Mouse (Mus musculus) layer of hippocampus, postnatal 36 days (tissue): ENCODE results near the gene Thrsp. TPM values are rescaled to one million over a fixed set of nuclear protein-coding genes. Genes with fewer than 3 reads are reported as not detected.
"Not testable (repeated sequence)": the region's sequence is repeated elsewhere in the genome, so short reads cannot be mapped to it uniquely, and the experiment has no call there.

Source experiments
- DNase-seq, 2 experiments: peaks; one replicate each; pipeline ENCODE4 v3.0.0; 2022
- total RNA-seq, 2 experiments: library from RNA; stranded (reverse); gene quantifications; 2 replicates each; pipeline ENCODE4 v1.2.3; 2021

The Thrsp gene
- total RNA-seq = 10 to 100 TPM; 36.2 to 45.8 TPM

DNA sequence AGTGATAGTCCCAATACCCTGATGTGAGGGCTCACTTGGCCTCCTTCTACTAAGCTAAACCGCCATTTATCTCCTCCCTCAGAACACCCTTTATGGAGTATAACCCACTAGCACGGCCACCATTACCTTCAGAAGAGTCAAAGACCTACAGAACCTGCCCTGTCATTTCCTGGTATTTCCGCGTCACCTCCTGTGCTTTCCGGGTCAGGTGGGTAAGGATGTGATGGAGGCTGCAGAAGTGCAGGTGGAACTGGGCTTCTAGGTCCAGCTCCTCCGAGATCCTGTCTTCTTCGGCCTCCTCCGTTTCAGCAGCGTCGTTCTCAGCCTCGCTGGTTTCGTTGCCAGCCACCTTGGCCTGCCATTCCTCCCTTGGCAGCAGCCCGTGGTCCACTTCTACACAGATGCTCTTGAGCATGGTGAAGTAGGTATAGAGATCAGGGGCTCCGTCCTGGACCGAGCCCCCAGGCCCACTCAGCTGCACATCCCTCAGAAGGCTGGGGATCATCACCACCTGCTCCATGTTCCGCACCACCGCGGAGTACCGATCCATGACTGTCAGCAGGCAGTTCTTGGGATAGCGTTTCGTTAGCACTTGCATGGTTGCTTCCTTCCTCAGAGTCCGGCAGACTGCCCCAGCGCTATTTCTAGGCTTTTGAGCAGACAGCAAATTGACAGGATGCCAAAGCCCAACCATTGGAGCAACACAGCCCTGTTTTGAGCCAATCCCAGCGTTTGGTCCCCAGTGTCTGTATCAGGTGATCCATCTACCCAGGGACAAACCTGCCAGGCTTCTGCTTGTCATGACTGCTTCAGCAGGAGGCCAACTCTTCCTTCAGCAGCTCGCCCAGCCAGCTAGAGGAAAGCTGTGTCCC lies at the start of gene Thrsp:
Gene Thrsp (minus strand): TSS at position 825 of the 872 bp plus-strand sequence.
- DNase-seq = peak; percentile 72 to 79

DNA sequence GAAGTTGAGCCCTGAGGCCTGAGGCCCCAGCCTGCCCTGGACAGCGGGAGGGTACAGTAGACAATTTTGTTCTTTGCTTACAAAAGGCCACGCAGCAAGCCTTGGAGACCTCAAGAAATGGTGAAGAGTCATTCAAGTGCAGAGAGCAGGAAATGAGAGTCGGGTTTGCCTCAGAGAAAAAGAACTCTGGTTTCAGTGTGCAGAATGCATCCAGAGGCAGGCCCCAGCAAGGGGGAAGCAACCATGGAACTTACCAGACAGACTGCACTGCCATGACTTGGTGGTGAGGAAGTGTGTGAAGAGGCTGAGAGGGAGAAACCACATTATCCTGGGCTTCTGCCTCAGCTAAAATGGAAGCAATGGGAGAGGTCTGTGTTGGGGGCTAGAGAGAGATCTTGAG lies 38.0 kb upstream of the Thrsp start:
- DNase-seq = no peak

DNA sequence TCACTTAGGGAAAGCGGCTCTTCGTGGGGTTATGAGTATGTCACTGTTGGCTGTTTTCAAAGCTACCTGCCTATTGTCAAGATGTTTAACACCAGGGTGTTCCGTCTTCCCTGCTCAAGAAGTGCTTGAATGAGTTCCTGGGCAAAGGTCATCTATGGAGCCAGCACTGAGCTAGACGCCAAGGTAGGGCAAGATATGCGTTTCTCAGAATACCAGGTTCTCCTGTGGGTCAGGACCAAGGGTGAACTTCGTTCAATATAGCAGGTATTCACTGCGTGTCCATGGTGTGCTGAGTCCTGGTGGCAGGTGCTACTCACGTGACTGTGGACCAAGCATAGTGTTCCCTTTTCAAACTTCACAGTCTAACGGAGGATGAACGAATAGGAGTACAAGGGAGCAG lies 37.3 kb upstream of the Thrsp start:
- no peak for DNase-seq

DNA sequence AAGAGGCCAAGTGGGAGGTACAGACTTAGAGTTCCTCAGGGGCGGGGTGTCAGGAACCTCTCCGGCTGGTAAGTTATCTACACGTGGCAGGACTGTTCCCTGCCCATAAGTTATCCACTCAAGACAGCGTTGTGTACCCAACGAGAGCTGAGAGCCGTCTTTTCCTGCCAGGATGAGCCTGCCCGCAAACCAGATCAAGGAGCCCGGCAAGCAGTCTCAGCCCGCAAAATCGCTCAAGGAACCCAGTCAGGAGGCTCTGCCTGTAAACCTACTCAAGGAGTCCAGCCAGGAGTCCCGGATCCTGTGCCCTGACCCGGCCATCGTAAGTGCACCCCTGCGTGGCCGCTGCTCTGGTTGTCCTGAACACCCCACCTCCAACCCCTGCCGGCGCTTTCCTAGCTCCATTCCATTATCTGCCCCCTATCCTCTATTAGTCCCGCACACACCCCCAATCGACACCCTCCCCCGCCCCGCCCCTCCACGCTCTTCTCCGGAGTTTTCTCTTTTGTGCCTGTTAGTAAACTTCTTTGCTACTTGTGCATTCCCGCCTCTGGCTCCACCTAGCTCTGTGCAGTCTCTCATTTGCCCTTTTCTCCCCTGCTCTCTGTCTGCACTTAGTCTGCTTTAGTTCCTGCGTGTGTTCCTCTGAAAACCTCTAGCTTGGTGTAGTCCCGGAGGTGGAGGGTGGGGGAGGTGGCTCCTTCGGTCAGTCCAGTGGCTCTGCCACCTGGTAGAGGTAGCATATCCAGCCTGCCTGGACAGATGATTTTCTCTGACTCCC lies 35.8 kb upstream of the Thrsp start:
- DNase-seq = no peak

DNA sequence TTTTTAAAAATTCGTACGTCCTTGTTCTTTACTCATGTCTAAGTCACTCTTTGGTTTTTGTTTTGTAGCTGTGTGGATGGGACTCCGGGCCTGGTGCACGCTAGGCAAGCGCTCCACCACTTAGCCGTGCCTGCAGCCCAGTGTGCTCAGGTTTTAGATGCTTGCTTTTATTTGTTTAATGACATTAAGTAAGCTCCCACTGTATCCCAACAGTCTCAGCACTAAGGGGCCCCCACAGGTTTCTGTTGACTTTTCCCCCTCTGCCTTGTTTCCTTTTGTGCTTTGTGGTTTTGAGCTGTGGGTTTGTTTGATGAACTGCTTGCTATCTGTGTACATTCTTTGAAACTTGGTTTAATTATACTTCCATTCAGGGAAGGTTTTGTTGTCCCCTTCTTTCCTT lies 34.7 kb upstream of the Thrsp start:
- DNase-seq = no peak

DNA sequence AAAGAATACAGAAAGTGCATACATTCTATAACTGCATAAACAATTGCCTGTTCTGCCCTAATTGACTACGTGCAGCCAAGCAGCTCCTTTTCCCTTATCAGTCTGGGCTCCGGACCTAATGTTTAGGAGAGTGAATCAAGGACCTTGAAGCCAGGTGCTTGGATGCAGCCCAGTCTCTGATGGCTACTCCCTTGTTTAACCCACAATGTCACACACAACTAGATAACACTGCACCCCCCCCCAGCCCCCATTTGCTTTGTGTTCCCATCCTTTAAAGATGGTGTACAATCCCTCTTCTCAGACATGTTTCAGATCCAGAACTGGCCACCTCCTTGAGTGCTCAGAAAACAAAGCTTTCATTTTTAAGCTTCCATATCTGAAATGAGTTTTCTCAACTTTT lies 33.5 kb upstream of the Thrsp start, which contains the start of gene Kctd14:
Gene Kctd14 (plus strand): TSS at position 301 of the 400 bp plus-strand sequence.
- not testable (repeated sequence) for DNase-seq

DNA sequence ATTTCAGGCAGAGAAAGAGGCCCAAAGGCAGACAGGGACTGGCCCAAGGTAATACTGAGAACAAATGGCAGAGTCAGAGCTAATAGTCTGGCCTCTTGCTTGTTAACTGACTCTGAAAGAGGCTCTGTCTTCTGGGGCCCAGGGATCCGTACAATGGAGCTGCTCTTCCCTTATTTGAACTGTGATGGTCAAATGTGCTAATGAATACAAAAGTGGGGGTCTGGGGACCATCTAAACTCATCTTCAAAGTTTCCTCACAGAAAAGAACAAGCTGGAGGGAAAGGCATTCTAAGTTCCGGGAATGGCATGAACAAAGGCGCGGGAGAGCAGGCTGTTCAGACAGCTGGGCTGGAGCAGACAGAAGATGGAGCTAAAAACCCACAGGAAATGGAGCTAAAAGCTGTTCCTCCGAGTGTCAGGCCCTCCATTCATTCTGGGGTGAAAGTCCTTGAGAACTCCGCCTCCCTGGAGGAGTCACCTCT lies 29.6 kb upstream of the Thrsp start:
- peak in 1 of 2 experiments; percentile 37 for DNase-seq

DNA sequence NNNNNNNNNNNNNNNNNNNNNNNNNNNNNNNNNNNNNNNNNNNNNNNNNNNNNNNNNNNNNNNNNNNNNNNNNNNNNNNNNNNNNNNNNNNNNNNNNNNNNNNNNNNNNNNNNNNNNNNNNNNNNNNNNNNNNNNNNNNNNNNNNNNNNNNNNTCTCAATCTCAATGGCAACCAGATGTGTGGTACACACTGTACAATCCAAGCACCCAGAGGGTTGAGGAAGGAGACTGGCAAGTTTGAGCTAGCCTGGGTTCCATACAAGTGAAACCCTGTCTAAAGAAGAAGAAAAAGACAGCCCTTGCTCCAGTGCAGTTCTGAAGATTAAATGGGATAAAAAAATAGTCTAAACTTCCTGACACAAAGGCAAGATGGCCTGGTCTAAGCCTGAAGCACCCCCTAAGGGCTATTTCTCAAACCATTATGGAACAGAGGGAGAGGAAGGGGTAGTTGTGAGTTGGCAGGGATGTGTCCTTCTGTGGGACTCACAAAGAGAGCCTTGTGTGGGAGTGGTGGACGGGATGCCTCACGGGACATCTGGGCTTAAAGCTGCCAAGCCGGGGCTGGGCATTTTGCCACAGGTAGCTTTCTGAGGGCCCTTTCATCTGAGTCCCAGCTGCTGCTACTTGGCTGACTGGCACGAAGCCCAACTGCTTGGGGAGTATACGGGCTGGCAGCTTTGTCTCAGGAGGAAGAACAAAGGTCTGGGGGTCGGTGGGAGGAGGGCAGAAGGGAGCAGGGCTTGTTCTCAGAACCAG lies 28.8 kb upstream of the Thrsp start:
- peak; percentile 88 to 91 for DNase-seq

DNA sequence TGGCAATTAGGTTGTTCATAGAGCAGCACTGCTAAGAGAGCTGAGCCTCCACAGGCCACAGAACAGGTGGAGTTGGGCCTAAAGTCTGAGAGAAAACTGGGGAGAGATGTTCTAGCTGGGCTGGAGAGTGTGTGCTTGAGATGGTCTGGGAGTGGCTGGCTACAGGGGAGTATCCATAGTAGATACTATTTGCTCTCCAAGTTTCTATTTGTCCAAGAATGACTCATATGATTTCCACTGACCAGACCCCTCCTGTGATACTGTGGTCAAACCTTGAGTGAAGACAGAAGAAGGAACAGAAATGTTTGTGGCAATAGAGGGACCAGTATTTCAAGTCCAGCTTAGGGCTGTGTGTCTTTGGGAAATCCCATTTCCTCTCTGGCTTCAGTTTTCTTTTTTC lies 21.5 kb upstream of the Thrsp start:
- DNase-seq = no peak

DNA sequence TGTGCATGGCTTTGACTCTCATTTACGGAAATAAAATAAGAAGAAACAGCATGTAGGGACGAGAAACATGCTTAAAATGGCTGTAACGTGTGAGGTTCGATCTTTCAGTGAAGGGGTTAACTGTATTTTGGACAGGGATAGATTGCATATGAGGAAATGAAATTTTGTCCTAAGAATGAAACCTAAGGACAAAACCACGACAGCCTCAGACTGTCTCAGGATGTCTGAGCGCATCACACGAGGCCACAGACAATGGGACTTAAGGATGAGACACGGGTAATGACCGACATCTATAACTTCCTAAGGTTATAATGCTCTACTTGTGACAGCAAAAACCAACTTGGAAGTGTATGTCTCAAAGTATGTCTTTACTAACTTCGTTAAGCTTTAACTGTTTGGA lies 17.0 kb upstream of the Thrsp start:
- DNase-seq = no peak

DNA sequence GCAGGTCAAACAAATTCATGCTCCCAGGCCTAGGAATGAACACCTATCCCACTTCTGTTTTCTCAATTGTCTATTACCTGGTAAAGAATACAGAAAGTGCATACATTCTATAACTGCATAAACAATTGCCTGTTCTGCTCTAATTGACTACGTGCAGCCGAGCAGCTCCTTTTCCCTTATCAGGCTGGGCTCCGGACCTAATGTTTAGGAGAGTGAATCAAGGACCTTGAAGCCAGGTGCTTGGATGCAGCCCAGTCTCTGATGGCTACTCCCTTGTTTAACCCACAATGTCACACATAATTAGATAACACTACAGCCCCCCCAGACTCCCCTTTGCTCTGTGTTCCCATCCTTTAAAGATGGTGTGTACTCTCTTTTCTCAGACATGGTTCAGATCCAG lies 16.0 kb upstream of the Thrsp start:
- DNase-seq = not testable (repeated sequence)

DNA sequence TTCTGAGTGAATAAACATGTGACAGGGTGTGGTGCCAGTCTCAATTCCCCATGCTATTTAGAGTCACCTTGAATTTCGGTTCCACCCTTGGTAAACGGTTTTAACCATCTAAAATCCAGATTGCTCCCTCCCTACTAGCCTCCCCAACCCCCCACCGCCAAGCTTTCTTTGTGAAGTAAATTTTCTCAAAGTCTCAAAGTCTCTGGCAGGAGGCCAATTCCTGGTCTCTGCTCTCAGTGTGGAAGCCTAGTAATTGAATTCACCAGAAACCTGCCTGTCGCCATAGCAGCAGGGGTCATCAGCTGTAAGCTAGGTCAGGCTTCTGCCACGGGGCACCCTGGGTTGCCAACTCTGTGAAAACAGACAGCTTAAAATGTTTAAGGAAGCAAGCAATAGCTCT lies 12.2 kb upstream of the Thrsp start:
- DNase-seq = no peak

DNA sequence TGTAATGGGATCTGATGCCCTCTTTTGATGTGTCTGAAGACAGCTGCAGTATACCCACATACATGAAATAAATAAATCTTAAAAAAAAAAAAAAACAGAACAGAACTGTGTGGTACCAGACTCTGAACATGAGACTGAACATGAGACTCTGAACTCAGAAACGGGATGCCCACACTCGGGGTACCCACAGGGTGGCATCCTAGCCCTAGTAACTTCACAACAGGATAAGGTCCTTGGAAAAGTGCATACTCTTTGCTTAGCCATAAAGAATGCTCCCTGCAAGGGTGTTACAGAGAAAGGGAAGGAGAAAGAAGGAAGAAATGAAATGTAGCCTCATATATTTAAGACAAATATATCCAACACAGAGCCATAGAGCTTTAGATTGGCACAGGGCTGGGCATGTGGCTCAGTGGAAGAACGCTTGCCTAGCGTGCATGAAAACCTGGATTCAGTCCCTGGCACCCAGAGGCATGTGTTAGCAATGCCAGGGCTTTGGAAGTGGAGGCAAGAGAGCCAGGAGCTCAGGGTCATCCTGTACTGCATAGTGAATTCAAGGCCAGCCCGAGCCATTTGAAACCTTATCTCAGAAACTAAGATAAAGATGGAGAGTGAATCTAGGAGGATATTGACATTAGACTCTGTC lies 10.4 kb upstream of the Thrsp start:
- DNase-seq = peak in 1 of 2 experiments; percentile 24

DNA sequence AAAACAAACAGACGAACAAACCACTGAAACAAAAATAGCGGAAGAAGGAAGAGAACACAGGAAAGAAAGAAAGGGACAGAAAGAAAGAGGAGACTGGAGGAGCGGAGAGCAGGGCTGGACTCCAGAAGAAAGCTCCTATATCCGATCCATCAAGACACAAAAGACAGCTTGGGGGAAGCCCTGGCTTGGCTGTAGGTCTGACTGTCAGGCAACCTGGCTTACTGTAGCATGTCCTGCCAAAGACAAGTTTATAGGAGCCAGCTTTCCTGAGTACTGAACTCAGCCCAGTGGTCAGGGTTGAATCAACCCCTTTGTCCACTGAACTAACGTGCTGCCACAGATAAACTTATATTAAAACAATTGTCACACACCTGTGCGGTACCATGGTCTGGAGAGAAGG lies 9.8 kb upstream of the Thrsp start:
- no peak for DNase-seq

DNA sequence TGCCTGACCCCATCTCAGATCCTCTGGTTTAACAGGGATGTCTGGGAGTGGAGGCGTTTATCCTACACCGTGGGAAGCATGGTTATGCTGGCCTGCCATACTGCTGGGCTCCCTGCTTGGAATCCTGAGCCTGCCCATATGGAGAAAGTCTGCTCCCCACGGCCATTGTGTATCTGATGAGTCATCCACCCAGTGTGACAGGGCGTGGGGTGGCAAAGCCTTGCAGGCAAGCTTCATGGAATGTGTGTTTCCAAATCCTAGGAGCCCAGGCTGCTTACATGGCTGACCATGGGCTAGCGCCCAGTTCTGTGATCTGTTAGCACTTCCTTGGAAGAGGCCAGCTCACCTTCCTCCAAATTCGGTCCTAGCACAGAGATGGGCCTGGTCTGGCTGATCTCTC lies 9.0 kb upstream of the Thrsp start:
- no peak for DNase-seq

DNA sequence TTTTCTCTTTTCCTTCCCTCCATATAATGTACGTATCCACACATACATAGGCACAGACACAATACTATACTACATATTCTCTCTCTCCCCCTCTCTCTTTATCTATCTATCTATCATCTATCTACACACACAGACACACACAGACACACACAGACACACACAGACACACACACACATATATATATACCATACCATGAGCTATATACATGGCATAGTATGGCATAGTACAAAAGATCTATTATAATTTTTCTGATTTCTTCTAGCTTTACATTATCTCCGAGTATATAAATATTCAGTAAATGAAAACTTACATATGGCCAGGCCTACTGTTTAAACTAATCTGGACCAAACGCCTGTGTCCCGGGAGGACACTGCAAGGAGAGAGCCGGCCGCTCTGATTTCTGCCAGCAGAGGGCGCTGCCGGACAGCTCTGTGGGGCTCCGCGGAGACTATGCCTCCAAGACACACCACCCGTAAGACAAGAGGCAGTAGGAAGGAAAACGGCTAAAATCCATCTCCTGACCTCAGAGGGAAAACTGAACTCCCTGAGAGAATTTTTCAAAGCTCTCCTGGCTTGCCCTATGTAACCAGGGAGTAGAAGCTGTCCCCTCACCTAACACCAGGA lies 7.2 kb upstream of the Thrsp start:
- peak; percentile 79 to 83 for DNase-seq

DNA sequence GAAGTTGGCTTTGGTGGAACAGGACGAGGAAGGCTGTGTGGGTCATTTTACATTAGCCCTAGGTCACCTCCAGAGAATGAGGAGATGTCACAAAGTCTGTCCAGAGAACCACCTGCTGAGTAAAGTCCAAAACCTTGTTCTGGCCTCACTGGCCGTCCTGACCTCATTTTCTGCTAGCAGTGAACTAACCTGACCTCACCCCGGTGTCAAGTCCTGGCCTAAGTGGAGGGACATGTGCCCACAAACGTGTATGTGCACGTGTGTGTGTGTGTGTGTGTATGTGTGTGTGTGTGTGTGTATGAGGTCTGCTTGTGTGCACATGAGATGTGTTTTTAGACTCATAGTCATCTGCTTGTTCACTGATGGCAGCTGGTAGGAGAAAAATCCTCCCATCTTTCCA lies 6.2 kb upstream of the Thrsp start:
- DNase-seq = no peak

DNA sequence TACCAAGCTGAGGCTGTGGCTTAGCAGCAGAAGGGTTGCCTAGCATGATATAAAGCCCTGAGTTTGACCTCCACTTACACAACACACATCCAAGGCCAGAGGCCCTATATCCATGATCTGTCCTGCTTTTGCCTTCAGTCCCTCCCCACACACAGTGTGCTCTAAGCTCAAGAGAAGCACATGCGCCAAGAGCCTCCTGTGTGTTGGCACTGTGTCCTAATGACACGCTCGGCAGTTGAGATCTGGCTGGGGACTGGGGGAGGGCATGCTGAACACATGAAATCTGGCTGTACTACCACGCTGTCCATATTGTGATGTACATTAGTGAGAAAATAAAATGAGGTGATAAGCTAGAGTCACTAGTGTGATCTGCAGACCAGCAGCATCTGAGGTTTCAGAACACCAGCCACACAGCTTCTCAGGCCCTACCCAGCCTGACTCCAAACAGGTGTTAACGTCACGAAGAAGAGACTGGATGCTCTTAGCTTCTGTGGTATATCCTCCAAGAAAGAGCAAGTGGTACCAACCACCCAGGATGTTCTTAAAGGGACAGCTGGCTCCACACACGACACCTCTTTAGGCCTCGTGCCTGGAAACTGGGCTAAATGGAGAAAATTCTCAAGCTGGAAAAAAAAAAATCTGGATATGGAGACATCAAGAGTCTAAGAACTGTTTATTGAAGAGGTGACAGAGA lies 3.6 kb upstream of the Thrsp start:
- peak; percentile 42 to 48 for DNase-seq

DNA sequence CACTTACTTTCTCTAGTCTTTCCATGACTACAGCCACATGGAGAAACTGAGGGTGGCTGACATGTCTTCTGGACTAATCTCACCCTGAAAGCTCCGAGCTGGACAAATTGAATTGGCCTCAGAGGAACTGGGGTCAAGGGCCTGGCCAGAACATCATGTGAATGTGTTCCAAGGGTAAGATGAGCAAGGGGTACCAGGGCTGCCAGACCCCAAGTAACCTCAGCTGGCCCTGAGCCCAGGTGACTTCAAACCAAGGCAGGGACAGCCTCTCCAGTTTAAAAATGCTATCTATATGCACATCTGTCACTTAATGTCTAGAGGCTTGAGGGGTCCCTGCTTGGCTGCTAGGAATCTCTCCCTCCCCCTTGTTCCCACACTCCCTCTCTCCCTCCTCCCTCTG lies 2.9 kb upstream of the Thrsp start:
- DNase-seq = no peak

DNA sequence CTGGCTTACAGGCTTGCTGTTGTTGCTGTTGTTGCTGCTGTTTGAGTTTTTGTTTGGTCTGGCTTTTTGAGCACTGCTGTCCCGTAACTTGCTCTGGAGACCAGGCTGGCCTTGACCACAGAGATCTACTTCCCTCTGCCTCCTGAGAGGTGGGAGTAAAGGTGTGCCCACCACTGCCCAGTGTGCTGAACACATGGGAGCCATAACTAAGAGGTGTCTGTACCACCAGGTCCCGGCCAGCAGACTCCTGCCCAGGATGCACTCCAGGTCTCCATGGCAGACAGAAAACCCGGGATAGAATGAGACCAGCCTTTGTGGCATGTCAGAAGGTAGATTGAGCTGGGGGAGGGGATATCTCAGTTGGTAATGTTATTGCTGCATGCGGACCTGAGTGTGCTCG lies 1.6 kb upstream of the Thrsp start:
- no peak for DNase-seq

DNA sequence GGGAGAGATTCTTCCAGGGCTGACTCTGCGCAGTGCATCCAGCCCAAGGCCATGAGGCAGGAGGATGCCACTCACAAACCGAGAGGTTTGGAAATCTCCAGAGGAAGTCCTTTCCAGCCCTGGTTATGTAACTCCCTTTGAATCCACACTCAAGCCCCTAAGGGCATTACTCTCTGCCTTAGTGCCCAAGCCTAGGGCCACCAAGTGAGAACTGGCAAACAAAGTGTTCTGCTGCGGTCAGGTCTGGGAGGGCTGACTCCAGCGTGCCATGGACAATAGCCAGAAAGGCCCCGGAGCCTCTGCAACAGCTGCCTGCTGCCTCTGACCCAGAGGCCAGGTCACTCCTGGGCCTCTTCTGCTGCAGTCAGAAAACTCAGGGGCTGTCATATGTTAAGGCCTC lies 1.2 kb upstream of the Thrsp start:
- no peak for DNase-seq
